Mouse (Mus musculus) olfactory bulb, adult 2 months (tissue): ENCODE results near the gene Secisbp2. TPM values are rescaled to one million over a fixed set of nuclear protein-coding genes. Genes with fewer than 3 reads are reported as not detected.
A peak's percentile ranks its signal among the peaks of the same experiment; 100 is the strongest.
"Not testable (repeated sequence)": the region's sequence is repeated elsewhere in the genome, so short reads cannot be mapped to it uniquely, and the experiment has no call there.

Source experiments
- H3K27ac ChIP-seq: fragments of 200-500 bp; 2 replicates; pipeline ENCODE4 v1.5.1; 2012; ENCODE audit warnings: low read depth, low read length; ENCODE audit not compliant: insufficient read depth
- H3K4me1 ChIP-seq: fragments of 200-500 bp; 2 replicates; pipeline ENCODE4 v1.6.1; 2012; ENCODE audit warnings: low read length; ENCODE audit not compliant: control insufficient read depth, insufficient read depth
- H3K4me3 ChIP-seq: fragments of 200-500 bp; 2 replicates; pipeline ENCODE4 v1.5.1; 2012; ENCODE audit warnings: mild to moderate bottlenecking, low read depth, low read length, moderate library complexity; ENCODE audit not compliant: insufficient read depth
- CTCF ChIP-seq: fragments of 200-500 bp; IDR thresholded peaks from 2 replicates; pipeline ENCODE4 v1.5.1; 2012; ENCODE audit warnings: low read depth, mild to moderate bottlenecking, low read length, moderate library complexity; ENCODE audit not compliant: insufficient read depth
- POLR2A ChIP-seq: fragments of 200-500 bp; IDR thresholded peaks from 2 replicates; pipeline ENCODE4 v1.6.1; 2012; ENCODE audit warnings: mild to moderate bottlenecking, low read depth, low read length, moderate library complexity; ENCODE audit not compliant: insufficient read depth
- WGBS: fragments of 180-500 bp; shearing (Covaris S2); methylation state at CpG from one replicate; pipeline ENCODE4 v1.1.7; 2018; 5-methylcytosine and 5-hydroxymethylcytosine counted together
- polyA plus RNA-seq: library from polyadenylated mRNA; stranded (reverse); fragments of >200 nt; gene quantifications from 2 replicates; pipeline ENCODE4 v1.2.4, GENCODE M21; 2012; ENCODE audit warnings: low replicate concordance; ENCODE audit not compliant: missing spikeins, insufficient read depth, insufficient read length

Secisbp2 gene
- polyA plus RNA-seq, 1 experiment, result not detected

DNA sequence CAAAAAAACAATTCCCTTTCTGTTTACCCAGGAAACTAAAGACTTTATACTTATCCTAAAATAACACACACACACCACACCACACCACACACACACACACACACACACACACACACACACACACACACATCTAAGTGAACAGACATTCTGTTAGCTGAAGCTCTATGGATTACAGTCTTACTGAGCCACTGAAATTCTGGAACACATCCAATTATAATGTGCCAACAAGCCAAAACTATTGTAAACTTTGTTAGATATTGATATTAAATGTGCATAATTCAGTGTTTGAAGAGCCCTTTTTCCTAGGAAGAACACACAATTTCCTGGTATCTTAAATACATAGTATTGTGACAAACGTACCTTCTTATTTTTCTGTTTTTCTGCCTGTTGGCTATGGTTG is 34.2 kb upstream of the Secisbp2 start:
- TF ChIP-seq POLR2A, result no peak
- TF ChIP-seq CTCF, result no peak
- peaks cover 11% of the 10 kb centered on the region for H3K4me1 ChIP-seq
- H3K4me3 ChIP-seq, result no peak overlapping the region
- no peak overlapping the region for H3K27ac ChIP-seq
- 26% methylated on average over 1 of the region's 1 CpGs for WGBS

DNA sequence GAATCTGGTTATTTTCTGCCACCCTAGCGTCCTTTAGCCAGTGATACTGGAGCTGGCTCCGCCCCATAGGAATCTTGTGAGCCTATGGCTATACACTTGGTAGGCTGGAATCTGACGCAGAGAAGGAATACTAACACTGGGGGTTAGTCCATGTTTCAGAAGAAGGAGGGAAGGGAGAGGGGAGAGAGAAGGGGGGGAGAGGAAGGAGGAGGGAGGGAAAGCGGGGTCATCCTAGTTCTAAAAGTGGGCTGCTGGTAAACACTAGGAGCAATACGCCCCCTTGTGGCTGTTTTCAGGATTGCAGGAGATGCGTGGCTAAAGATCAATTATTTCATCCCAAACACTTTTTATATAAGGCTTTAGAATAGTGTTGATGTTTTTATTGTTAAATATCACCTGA is 33.6 kb upstream of the Secisbp2 start:
- TF ChIP-seq CTCF, result peak; percentile 65
- no peak for TF ChIP-seq POLR2A
- H3K4me3 ChIP-seq, result 0 out of 2 replicates have a peak overlapping the region, but pooled peaks have one; percentile 10
- H3K4me1 ChIP-seq, result peaks cover 11% of the 10 kb centered on the region
- WGBS, result 15% methylated on average over 6 of the region's 6 CpGs
- H3K27ac ChIP-seq, result no peak overlapping the region

DNA sequence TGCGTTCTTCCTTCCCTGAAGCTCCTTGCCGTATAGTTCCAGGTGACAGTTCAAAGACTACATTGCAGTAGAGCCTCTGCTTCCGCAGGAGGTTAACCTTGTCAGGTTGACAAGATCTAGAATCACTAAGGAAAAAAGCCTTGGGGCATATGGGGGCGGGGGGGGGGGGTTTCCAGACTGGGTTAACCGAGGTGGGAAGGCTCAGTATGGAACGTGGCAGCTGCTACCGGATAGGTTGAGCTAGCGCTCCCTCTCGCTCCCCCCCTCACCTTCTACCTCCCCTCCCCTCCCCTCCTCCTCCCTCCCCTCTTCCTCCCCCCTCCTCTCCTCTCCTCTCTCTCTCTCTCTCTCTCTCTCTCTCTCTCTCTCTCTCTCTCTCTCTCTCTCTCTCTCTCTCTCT is 32.9 kb upstream of the Secisbp2 start:
- WGBS, result 24% methylated on average over 9 of the region's 9 CpGs
- no peak overlapping the region for H3K27ac ChIP-seq
- TF ChIP-seq POLR2A (no peak), CTCF (no peak)
- peaks cover 11% of the 10 kb centered on the region for H3K4me1 ChIP-seq
- no peak overlapping the region for H3K4me3 ChIP-seq

DNA sequence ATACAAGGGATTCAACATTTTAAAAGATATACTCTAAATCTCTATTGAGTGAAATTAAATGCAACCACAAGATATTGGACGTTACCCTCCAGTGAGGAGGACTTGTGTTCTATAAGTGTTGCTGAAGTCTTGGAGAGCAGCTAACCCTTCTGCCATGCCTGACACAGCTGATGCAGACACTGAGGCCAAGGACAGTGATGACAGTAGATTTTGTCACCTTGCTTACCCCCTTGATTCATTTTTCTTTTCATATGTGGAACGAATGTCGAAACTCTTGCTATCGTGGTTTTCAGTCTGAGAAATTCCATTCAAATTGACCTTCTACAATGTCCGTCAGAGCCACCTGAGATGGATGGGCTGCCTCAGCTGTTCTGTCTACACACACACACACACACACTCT is 28.9 kb upstream of the Secisbp2 start:
- Histone ChIP-seq H3K4me1 (no peaks in the 10 kb centered on the region; the same call in 1 of the 2 replicates), H3K27ac (no peak overlapping the region), H3K4me3 (no peak overlapping the region)
- 86% methylated on average over 5 of the region's 5 CpGs for WGBS
- no peak for TF ChIP-seq POLR2A

DNA sequence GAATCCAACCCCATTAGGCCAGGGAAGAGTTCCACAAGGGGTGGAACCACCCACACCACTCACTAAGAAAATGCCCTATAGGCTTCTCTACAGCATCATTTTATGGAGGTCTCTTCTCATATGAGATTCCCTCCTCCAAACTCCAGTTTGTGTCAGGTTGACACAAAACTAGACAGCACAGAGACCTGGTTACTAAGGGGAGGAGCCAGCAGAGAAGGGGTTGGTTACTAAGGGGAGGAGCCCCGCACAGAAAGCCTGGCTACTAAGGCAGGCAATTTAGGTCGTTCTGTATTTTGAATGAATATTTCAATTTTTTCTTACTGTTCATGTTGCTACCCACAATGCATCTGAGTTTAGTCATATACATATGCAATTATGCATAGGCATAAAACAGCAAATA is 27.8 kb upstream of the Secisbp2 start:
- 78% methylated on average over 2 of the region's 2 CpGs for WGBS
- no peak overlapping the region for H3K27ac ChIP-seq
- no peaks in the 10 kb centered on the region for H3K4me1 ChIP-seq
- no peak for TF ChIP-seq CTCF
- H3K4me3 ChIP-seq, result no peak overlapping the region

DNA sequence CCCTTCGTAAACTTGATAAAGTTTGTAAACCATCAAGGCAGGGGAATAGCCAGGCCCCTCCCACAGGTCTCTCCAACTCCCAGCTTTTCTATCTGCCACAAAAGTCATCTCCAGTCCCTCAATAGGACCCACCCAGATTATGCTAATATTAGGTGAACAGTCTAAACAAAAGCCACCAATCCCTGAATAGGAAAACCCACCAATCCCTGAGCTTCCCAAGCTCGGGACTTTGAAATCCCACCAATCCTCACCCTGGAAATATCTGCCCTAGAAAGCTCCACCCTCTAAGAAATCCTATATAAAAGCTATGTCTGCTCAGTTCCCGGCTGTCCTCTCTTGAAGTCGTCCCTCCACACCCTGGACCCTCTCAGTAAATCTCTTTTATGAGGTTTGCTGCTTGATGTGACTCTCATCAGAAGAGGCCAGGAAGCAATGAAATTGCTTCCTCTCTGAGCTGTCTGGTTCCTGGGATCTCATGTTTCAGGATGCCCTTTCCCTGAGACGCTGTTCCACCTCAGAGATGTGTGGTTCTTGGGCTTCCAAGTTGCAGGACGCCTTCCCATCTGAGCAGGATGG is 23.1 kb upstream of the Secisbp2 start:
- H3K4me1 ChIP-seq, result no peaks in the 10 kb centered on the region
- WGBS, result 87% methylated on average over 6 of the region's 6 CpGs
- no peak overlapping the region for H3K4me3 ChIP-seq
- TF ChIP-seq POLR2A (no peak), CTCF (no peak)
- H3K27ac ChIP-seq, result no peak overlapping the region

DNA sequence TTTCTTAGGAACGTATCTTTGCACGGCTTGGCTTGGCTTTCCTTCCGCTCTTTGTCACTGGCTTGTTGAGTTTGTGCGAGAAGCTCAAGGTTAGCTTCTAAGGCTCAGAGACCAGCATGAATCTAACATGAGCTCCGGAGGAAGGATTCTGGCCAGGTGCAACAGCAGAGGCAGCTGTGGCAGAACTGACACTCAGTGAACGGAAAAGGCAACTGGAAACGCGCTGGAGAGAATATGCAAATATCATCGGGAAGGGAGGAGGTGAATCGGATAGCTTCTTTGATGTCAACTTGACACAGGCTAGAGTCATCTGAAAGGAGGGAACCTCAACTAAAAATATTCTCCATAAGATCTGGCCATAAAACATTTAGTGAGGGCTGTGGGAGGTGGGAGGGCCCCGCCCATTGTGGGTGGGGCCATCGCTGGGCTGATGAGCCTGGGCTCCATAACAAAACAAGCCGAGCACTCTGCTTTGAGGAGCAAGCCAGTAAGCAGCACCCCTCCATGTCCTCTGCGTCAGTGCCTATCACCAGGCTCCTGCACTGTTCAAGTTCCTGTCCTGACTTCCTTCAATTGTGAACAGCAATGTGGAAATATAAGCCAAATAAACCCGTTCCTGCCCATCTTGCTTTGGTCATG is 20.0 kb upstream of the Secisbp2 start:
- Histone ChIP-seq H3K4me1 (no peaks in the 10 kb centered on the region), H3K27ac (no peak overlapping the region), H3K4me3 (no peak overlapping the region)
- TF ChIP-seq POLR2A (no peak), CTCF (no peak)
- 82% methylated on average over 15 of the region's 15 CpGs for WGBS

DNA sequence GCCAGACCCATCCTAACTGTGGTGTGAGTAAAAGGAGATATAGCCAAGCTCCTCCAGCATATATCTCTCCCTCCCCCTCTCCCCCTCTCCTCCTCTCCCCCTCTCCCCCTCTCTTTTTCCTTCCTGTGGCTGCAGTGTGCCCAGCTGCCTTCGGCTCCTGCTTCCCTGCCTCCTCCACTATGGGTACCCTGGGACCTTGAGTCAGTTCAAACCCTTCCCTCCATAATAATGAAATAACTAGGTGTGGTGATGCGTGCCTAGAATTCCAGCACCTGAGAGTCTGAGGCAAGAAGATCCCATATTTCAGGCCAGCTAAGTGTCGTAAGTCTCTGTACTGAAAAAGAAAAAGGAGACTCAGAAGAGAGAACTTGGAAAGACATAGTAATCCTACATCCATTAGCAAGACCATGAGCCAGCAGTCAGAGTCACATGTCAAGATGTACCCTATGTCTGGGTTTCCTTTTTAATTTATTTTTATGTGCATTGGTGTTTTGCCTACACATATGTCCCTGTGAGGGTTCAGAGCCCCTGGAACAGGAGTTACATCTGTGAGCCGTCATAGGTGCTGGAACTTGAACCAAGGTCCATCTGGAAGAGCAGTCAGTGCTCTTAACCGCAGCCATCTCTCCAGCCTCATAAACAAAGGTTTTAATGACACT is 18.8 kb upstream of the Secisbp2 start:
- Histone ChIP-seq H3K27ac (no peak overlapping the region), H3K4me3 (no peak overlapping the region), H3K4me1 (no peaks in the 10 kb centered on the region)
- WGBS, result 92% methylated on average over 5 of the region's 5 CpGs
- TF ChIP-seq POLR2A, result no peak
- TF ChIP-seq CTCF, result no peak

DNA sequence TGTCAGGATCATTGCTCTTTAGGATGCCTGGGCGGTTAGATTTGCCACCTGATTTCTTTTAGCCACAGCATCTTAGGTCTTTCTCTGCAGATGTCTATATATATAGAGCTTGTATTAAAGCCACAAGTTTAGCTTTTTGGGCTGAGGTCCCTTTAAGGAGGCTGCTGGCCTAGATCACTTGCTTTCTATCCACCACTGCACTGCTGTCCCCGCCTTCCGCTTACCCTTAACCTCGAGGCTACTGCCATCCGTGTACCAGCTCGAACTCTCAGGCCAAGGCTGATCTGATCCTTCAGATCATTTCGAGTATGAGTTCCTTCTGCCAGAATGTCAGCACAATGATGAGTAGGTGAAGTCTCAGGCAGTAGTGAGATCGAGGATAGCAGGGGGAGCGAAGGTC is 16.1 kb upstream of the Secisbp2 start:
- not testable (repeated sequence) for H3K27ac ChIP-seq, H3K4me1 ChIP-seq, H3K4me3 ChIP-seq
- WGBS, result 70% methylated on average over 5 of the region's 9 CpGs
